ENCODE assay signal across 17 mouse cellular contexts in the genomic region with DNA sequence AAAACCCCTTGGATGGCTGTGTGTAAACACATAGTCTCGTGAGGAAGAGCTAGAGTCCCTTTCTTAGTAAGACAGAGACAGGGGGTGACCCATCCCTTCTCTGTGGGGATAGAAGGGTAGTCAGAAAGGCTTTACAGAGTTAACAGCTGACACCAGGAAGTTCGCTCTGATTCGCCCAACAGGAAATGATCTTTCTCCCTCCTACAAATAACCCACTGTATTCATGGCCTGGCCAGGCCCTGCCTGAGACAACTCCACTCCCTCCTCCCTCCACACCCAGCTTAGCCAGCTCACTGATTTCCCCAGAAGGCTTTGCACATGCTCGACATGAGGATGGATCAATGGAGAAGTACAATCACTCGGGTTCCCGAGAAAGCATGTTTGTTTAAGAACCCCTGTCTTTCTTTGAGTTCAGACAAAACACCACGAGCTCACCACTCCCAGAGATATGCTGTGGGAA.
DNase-seq lines count a peak whose midpoint lies in the region; ATAC-seq lines count a peak whose summit lies in the region.
"Had no signal": no experiment of that assay in that cellular context is flagged by ENCODE, and none has a peak within 500 bp of the region (broad histone marks: within the 10 kb centered on the region; RNA-seq: fewer than 3 reads in every experiment).

No protein-coding gene starts in this region.

- H3K36me3 ChIP-seq in hindbrain, embryonic 11.5 days (ENCODE audit: control insufficient read depth, insufficient read depth, low read length) = no peaks in the 10 kb centered on the region
- no peaks in the 10 kb centered on the region for H3K36me3 ChIP-seq in hindbrain, embryonic 14.5 days (replicated peaks; ENCODE audit: control insufficient read depth, insufficient read depth)
- H3K36me3 ChIP-seq: embryonic facial prominence, embryonic 12.5 days; forebrain, embryonic 10.5 days; limb, embryonic 15.5 days had no signal

- no peaks in the 10 kb centered on the region for H3K4me1 ChIP-seq in hindbrain, embryonic 11.5 days (replicated peaks; ENCODE audit: control insufficient read depth, insufficient read depth, low read length)
- no peaks in the 10 kb centered on the region for H3K4me1 ChIP-seq in hindbrain, embryonic 14.5 days (replicated peaks; ENCODE audit: control insufficient read depth, insufficient read depth, low read length)

- H3K9ac ChIP-seq in hindbrain, embryonic 11.5 days (ENCODE audit: low read depth, low read length) = no peak overlapping the region
- H3K9ac ChIP-seq in hindbrain, embryonic 14.5 days = no peak overlapping the region
- H3K9ac ChIP-seq: embryonic facial prominence, embryonic 12.5 days; limb, embryonic 15.5 days had no signal

- WGBS in hindbrain, embryonic 11.5 days = 13% methylated on average over 7 of the region's 7 CpGs
- WGBS in hindbrain, embryonic 14.5 days = 14% methylated on average over 7 of the region's 7 CpGs

- no peak overlapping the region for H3K4me3 ChIP-seq in hindbrain, embryonic 11.5 days (ENCODE audit: low read depth, low read length)
- no peak overlapping the region for H3K4me3 ChIP-seq in hindbrain, embryonic 14.5 days (replicated peaks; ENCODE audit: low read length)
- H3K4me3 ChIP-seq: embryonic facial prominence, embryonic 12.5 days; forebrain, embryonic 10.5 days; layer of hippocampus, adult 2 months; limb, embryonic 15.5 days had no signal

- ATAC-seq in hindbrain, embryonic 11.5 days (ENCODE audit: low FRiP score) = peak; percentile 59; the same call in 1 of the 2 replicates
- no peak for ATAC-seq in hindbrain, embryonic 14.5 days (ENCODE audit: low FRiP score)
- ATAC-seq in megakaryocyte, adult 5-6 weeks (ENCODE audit: poor library complexity, severe bottlenecking) = peak; percentile 37

- H3K27me3 ChIP-seq in hindbrain, embryonic 11.5 days (ENCODE audit: control insufficient read depth, insufficient read depth, low read length) = peaks cover 19% of the 10 kb centered on the region; the same call in 1 of the 2 replicates
- peaks cover 11% of the 10 kb centered on the region; the same call in 1 of the 2 replicates for H3K27me3 ChIP-seq in hindbrain, embryonic 14.5 days (ENCODE audit: control insufficient read depth, insufficient read depth, low read length)
- H3K27me3 ChIP-seq: embryonic facial prominence, embryonic 12.5 days; limb, embryonic 15.5 days had no signal

- H3K27ac ChIP-seq in hindbrain, embryonic 11.5 days (ENCODE audit: low read depth, low read length) = no peak overlapping the region
- no peak overlapping the region for H3K27ac ChIP-seq in hindbrain, embryonic 14.5 days
- H3K27ac ChIP-seq: embryonic facial prominence, embryonic 12.5 days; forebrain, embryonic 10.5 days; layer of hippocampus, adult 2 months; limb, embryonic 15.5 days had no signal

- no peak overlapping the region for H3K4me2 ChIP-seq in hindbrain, embryonic 11.5 days (replicated peaks; ENCODE audit: low read depth, low read length)
- no peak overlapping the region for H3K4me2 ChIP-seq in hindbrain, embryonic 14.5 days (replicated peaks)
- H3K4me2 ChIP-seq: embryonic facial prominence, embryonic 12.5 days; limb, embryonic 15.5 days had no signal

- H3K9me3 ChIP-seq in hindbrain, embryonic 11.5 days (ENCODE audit: control insufficient read depth, low read length) = no peaks in the 10 kb centered on the region
- no peaks in the 10 kb centered on the region for H3K9me3 ChIP-seq in hindbrain, embryonic 14.5 days (ENCODE audit: control insufficient read depth, low read length)
- H3K9me3 ChIP-seq: embryonic facial prominence, embryonic 12.5 days; forebrain, embryonic 10.5 days; limb, embryonic 15.5 days had no signal

- peak; percentile 31 for DNase-seq in hindbrain, embryonic 11.5 days (ENCODE audit: low spot score)
- no peak for DNase-seq in hindbrain, embryonic 14.5 days (ENCODE audit: low spot score)
- DNase-seq in A20 (ENCODE audit: low read depth, low spot score) = peak; percentile 21
- peak; percentile 62 for DNase-seq in embryo, embryonic 10.5 days (ENCODE audit: low spot score)
- DNase-seq in gastrocnemius, postnatal 25 days = no peak
- no peak for DNase-seq in adrenal gland, adult 8-10 months
- DNase-seq in right cerebral cortex, postnatal 14 days = no peak
- DNase-seq: B cell, adult 2 months; cerebellum, adult 18-20 months; heart, postnatal 36 days; kidney, adult 18-20 months; lung, adult 18-20 months had no signal

Comparison
In these comparisons a context has a peak if more than half of its experiments do, and no peak if none do; other contexts are left out.
1. DNase-seq: peak in hindbrain, embryonic 11.5 days (single experiment), A20 (single experiment) and embryo, embryonic 10.5 days (single experiment); none in hindbrain, embryonic 14.5 days (single experiment), gastrocnemius, postnatal 25 days (single experiment), adrenal gland, adult 8-10 months (single experiment) and right cerebral cortex, postnatal 14 days (single experiment).